Mouse (Mus musculus) left cerebral cortex, adult 9 months (tissue): ENCODE results near the gene Ccdc183.

ENCODE experiments used
- DNase-seq, 2 experiments: peaks; one replicate each; pipeline ENCODE4 v3.0.0; 2022; ENCODE audit warnings: low spot score in 2 of 2

Gene Ccdc183

DNA sequence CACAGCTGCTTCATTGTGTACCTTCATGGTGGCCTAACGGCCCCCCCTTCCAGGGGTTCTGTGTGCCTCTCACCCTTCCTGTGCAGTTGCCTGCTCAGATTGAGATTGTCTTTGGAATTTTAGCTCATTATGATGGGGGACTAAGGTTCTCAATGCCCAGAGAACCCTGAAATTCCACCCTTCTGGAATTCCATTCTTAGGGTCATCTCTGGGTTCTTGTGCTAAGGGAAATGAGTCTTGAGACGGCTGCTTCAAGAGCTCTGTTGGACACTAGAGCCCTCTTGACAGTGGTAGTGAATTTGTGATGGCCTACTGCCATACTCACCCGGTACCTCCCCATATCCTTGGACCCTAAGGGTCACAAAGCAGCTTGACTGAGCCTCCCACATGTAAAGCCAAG, at the start of gene Ccdc183:
Gene Ccdc183 (minus strand): TSS at position 101 of the 400 bp plus-strand sequence.
- no peak for DNase-seq

GRCm38 (mm10) chr2:25666516-25666915, 49.0 kb upstream of the Ccdc183 start:
- no peak for DNase-seq

DNA sequence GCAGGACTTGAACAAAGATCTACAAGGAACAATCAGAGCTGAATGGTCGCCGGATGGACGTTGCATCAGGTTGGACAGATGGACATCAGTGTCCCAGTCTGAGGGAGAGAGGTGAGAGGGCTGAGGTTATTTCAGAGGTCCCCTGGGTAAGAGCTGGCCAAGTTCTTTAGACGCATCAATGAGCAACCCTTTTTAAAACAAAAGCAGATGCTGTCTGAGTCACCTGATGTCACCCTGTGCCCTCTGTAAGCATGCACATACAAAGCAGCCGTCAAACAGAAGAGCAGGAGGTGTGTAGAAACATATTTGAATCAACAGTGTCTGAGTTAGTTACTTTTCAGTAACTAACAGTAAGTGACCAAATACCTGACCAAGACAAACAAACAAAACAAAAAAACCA, 46.6 kb upstream of the Ccdc183 start:
- no peak for DNase-seq

DNA sequence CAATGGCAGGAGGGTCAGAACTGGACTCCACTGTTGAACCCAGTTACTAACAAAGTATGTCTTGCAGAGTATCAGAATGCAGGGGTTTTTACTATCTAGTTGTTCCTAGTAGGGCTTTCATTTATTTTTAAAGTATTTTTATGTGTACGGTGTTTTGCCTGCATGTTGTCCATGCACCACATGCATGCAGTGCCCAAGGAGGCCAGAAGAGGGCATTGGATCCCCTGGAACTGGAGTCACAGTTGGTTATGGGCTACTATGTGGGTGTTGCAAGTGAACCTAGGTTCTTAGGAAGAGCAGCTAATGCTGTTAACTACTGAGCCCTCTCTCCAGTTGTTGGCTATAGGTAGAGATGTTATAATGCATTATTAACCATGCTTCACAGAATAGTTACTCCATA, 46.0 kb upstream of the Ccdc183 start:
- DNase-seq = peak in 1 of 2 experiments; percentile 34

DNA sequence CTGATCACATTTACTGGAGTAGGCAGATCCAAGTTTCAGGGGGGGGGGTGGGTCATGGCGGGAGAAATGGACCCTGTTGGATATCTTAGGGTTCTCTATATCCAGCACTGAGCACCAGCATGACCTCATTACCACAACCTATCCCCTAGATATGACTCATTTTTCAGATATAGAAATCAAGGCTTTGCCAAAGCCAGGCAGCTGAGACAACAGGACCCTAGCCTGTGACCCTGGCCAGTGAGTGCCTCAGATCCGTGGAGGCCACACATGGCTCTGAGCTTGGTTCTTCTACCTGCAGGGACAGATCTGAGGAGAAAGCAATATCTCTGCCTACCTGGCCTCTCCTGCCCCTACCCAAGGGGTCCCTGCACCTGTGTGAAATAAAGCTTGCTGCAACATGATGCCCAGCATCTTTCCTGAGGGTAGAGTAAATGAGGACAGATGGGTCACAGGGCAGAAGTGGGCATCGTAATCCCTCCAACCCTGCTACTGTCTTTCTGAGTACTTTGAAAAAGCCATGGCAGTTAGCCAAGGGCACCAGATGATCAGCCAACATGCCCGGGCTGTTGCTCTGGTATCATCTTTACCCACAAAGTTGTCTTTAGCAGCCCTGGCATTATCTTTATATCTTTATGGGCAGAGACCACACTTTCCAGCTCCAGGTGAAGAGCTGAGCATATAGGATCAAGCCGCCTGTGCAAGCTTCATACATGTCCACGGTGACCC, 43.9 kb upstream of the Ccdc183 start:
- DNase-seq = no peak

DNA sequence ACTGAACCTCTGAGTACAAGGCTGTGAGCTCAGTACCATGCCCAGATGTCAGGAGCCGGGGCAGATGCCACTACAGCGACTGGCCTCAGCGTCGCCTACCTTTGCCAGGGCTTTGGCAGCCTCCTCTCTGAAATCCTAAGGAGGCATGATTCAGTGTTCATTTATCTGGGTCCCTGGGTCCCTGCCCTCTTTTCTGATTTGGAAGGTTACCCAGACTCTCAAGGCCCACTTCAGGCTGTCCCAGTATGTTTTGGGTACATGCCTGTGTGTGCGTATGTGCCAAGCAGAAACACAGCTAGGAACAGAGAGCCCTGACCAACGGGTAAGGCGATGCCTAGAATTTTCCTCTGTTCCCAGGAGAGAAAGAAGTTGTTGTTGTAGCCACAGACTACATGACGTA, 42.8 kb upstream of the Ccdc183 start:
- no peak for DNase-seq

- DNase-seq = no peak
Observed at GRCm38 (mm10) chr2:25657652-25658051, 40.2 kb upstream of the Ccdc183 start, which contains the start of gene Lcn5. Gene Lcn5, plus strand, starts transcription at chr2:25657952.

GRCm38 (mm10) chr2:25657246-25657645, 39.8 kb upstream of the Ccdc183 start:
- no peak for DNase-seq

GRCm38 (mm10) chr2:25656691-25657090, 39.2 kb upstream of the Ccdc183 start:
- DNase-seq = peak in 1 of 2 experiments; percentile 5

DNA sequence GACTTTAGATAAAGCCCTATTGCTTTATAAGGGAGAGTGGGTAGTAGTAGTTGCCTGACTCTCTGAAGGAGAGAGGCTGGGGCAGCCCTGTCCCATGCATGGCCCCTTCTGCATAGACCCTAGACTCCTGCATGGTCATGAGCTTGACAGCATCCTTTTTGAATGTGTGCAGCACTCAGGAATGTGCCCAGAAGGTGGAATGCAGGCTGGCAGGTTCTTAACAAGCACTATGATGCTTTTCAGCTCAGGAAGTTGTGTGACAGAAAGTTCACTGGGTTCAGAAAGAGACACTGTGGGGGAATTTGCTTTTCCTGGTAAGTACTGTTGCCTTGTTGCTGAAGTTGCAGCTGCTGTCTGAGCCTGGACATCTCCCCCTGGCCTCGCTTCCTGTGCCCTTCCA, 37.0 kb upstream of the Ccdc183 start:
- no peak for DNase-seq

- DNase-seq = no peak
Observed at GRCm38 (mm10) chr2:25652902-25653301, 35.4 kb upstream of the Ccdc183 start, which contains the start of gene Lcn8. Gene Lcn8, plus strand, starts transcription at chr2:25653120.

GRCm38 (mm10) chr2:25639890-25640289, 22.4 kb upstream of the Ccdc183 start:
- no peak for DNase-seq

DNA sequence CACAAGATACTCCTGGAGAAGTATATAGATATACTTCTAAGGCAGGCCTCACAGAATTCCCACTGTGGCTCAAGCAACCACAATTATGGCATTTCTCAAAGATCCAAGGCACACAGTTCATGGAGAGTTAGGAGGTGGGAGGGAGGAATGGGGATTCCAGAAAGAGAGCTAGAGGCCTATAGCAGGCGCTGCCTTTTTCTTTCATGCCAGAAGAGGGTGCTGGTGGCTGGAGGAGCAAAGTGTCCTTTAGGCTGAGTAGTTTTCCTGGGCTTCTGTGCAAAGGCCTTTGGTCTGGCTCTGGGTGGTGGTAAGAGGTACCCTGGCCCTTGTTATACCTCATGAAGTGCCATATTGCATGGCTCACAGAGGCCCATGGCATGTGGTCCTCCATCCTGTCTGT, 16.6 kb upstream of the Ccdc183 start:
- no peak for DNase-seq

DNA sequence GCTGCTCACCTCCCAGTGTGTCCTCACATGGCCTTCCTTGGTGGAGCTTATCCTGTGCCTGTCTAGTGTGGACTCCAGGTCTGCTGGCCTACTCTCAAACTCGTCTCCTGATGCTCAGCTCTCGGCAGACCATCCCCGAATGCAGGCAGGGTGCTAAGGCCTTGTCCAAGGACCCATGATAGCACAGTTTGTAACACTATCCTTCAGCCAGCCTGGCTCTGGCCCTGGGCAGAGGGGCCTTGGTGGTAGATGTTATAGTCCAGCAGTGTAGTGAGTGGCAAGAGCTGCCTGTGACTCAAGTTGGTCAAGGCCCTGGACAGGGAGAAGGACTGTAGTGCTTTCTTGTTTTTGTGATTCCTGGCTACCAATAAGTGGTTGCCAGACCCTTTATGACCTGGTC, 16.1 kb upstream of the Ccdc183 start:
- no peak for DNase-seq

DNA sequence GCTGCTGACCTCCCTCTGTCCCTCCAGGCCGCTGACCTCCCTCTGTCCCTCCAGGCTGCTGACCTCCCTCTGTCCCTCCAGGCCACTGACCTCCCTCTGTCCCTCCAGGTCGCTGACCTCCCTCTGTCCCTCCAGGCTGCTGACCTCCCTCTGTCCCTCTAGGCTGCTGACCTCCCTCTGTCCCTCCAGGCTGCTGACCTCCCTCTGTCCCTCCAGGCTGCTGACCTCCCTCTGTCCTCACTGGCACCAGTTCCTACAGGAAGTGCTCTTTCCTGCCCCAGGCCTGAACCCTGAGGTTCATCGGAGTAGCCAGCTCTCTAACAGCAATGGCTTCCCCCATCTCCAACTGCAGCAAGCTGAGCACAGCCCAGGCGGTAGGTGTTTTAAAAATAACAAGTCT, 11.3 kb upstream of the Ccdc183 start:
- no peak for DNase-seq

DNA sequence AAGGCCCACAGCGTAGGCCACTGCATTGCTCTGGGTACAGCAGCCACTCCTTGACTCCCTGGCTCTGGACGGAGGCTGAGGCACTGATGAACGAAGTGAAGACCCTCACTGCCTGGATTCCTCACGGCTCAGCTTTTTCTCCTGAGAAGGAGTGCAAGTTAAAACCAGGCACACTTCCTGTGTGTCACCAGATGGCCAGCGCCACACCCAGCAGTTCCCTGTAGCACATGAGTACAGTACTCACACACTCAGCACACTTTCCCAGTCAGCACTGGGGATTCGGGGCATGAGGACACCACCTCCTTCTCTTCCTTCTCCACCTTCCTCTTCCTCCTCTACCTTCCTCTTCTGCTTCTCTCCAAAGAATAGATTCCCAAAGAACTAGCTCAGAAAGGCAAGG, 10.3 kb upstream of the Ccdc183 start, which contains the start of gene Fcna:
Gene Fcna (minus strand): TSS at position 220 of the 400 bp plus-strand sequence.
- DNase-seq = no peak

DNA sequence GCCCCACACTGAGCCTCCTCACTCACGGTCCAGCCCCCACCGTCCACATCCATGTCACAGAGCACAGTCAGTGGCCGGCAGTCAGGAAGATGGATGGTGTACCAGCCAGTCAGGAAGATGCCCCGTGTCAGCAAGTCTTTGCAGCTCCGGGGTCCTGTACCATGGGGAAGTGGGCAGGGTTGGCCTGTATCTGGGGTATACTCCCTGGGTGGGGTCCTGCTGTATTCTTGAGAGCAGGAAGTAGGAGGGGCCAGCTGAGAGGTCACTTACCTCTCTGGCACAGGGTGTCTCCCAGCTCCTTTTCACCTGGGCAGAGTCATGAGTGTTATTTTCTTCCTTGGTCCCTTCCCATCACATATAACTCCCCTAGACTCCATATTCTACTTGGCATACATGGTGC, 8.5 kb upstream of the Ccdc183 start:
- DNase-seq = no peak

DNA sequence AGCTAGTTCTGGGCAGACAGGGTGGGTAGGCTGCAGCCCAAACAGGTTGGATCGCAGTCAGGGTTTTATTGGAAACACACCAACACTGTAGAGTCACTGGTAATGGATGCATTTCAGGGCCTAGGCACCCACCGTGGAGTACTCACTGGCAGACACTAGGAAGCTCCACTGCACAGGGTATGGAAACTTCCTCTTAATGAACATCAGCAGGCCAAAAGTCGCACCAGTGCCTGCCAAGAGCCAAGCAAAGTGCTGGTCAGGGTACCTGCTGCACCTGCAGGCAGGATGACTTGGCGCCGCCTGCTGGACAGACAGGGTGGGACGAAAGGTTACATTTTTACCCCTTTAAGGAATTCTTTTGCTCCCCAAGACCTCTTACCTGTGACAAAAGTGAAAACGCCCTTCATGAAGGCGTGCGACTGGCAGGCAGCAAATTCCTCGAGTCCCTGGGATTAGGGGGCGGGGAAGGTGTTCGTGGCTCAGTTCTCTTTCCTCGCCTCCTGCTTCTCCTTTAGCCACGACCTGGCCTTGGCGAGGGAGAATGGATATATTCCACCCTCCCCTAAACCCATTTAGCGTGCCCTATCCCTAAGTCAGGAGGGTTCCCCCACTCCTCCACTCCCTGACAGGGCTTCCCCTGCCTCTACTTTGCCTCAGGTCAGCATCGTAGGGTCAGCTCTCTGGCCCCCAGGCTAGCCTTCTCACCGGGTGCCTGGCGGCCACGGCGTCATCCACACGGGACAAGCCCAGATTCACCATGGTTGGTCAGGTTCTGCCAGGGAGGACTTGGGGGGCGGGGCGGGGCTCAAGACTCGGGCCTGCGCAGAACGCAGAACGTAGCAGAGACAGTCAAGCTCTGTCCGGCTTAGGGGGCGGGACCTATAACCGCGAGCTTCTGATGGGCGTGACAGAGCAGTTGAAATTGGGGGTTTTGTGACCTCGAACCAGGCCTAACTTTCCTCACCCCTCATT, 4.0 kb upstream of the Ccdc183 start, which contains the start of gene Tmem141:
Gene Tmem141 (minus strand): TSS at position 777 of the 972 bp plus-strand sequence.
- DNase-seq = peak; percentile 61 to 89

DNA sequence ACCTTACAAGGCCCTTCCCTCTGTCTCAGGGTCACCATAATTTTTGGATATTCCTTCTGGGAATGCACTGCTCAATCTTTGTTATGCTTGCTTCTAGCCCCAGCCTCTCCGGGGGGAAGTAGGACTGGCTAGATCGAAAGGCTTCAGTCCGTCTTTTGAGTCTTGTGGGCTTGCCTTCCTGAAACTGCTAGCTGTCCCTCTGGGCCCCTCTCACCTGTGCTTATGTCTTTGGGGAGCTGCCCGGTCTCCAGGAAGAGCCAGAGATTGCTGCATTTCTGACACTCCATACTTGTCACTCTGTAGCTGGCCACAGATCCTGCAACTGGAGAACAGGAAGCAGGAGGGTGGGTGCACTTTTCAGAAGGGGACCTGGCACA, 3.4 kb upstream of the Ccdc183 start:
- no peak for DNase-seq

GRCm38 (mm10) chr2:25620386-25620785, 2.9 kb upstream of the Ccdc183 start:
- no peak for DNase-seq

GRCm38 (mm10) chr2:25616398-25616797, 1.1 kb downstream of the Ccdc183 start:
- no peak for DNase-seq

- DNase-seq = no peak
Observed at GRCm38 (mm10) chr2:25608671-25609070, 8.8 kb downstream of the Ccdc183 start.
